Mouse (Mus musculus): ENCODE data around the gene Gpc4. TPM values are rescaled to one million over a fixed set of nuclear protein-coding genes. Genes with fewer than 3 reads are reported as not detected.

Gpc4 gene
- polyA plus RNA-seq, 1 experiment from 2014 or later, result 50.8 TPM

DNA sequence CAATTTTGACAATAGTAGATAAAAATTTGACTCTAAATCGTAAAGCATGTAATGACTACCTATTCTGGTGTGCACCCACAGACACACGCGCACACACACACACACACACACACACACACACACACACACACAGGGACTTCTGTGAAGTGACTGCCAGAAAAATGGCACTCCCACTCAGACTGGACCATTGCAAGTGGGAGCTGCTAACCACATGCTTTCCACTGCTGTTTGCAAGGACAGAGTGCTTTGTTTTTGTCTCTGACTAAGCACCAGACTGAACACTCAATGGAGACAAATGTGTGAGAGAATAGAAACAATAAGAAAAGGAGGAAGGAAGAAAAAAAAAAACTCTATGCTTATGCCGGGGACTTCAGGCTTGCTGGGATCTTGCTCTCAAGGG, 11.6 kb downstream of the Gpc4 start:
- Histone ChIP-seq H3K27me3 (ENCODE audit: control insufficient read depth, insufficient read depth, low read depth, low read length) (no peaks in the 10 kb centered on the region), H3K9me3 (ENCODE audit: control insufficient read depth, low read length) (no peaks in the 10 kb centered on the region), H3K27ac (ENCODE audit: low read length) (no peak overlapping the region), H3K4me2 (ENCODE audit: low read depth, low read length) (no peak overlapping the region), H3K4me1 (replicated peaks; ENCODE audit: control insufficient read depth, insufficient read depth, low read length) (no peaks in the 10 kb centered on the region), H3K4me3 (ENCODE audit: low read length) (no peak overlapping the region), H3K9ac (ENCODE audit: low read length) (no peak overlapping the region), H3K36me3 (ENCODE audit: control insufficient read depth, insufficient read depth, low read length) (no peaks in the 10 kb centered on the region)
- ATAC-seq (ENCODE audit: low read depth), result no peak
- 66% methylated on average over 4 of the region's 4 CpGs for WGBS

- WGBS, result 81% methylated on average over 5 of the region's 5 CpGs
- Histone ChIP-seq H3K27ac (ENCODE audit: low read length) (no peak overlapping the region), H3K4me1 (replicated peaks; ENCODE audit: control insufficient read depth, insufficient read depth, low read length) (no peaks in the 10 kb centered on the region), H3K4me2 (ENCODE audit: low read depth, low read length) (no peak overlapping the region), H3K27me3 (ENCODE audit: control insufficient read depth, insufficient read depth, low read depth, low read length) (no peaks in the 10 kb centered on the region), H3K36me3 (ENCODE audit: control insufficient read depth, insufficient read depth, low read length) (no peaks in the 10 kb centered on the region), H3K9ac (ENCODE audit: low read length) (no peak overlapping the region), H3K4me3 (ENCODE audit: low read length) (no peak overlapping the region), H3K9me3 (ENCODE audit: control insufficient read depth, low read length) (no peaks in the 10 kb centered on the region)
- no peak for ATAC-seq (ENCODE audit: low read depth)
Measured at GRCm38 (mm10) chrX:52152961-52153360, 12.1 kb downstream of the Gpc4 start.

GRCm38 (mm10) chrX:52151555-52151954, 13.5 kb downstream of the Gpc4 start:
- ATAC-seq (ENCODE audit: low read depth), result no peak
- Histone ChIP-seq H3K9me3 (ENCODE audit: control insufficient read depth, low read length) (no peaks in the 10 kb centered on the region), H3K27me3 (ENCODE audit: control insufficient read depth, insufficient read depth, low read depth, low read length) (no peaks in the 10 kb centered on the region), H3K4me1 (replicated peaks; ENCODE audit: control insufficient read depth, insufficient read depth, low read length) (no peaks in the 10 kb centered on the region), H3K4me2 (ENCODE audit: low read depth, low read length) (no peak overlapping the region), H3K4me3 (ENCODE audit: low read length) (no peak overlapping the region), H3K27ac (ENCODE audit: low read length) (no peak overlapping the region), H3K36me3 (ENCODE audit: control insufficient read depth, insufficient read depth, low read length) (no peaks in the 10 kb centered on the region), H3K9ac (ENCODE audit: low read length) (no peak overlapping the region)
- WGBS, result 75% methylated on average over 5 of the region's 5 CpGs

GRCm38 (mm10) chrX:52151100-52151499, 14.0 kb downstream of the Gpc4 start:
- Histone ChIP-seq H3K4me3 (ENCODE audit: low read length) (no peak overlapping the region), H3K9ac (ENCODE audit: low read length) (no peak overlapping the region), H3K36me3 (ENCODE audit: control insufficient read depth, insufficient read depth, low read length) (no peaks in the 10 kb centered on the region), H3K4me1 (replicated peaks; ENCODE audit: control insufficient read depth, insufficient read depth, low read length) (no peaks in the 10 kb centered on the region), H3K27ac (ENCODE audit: low read length) (no peak overlapping the region), H3K27me3 (ENCODE audit: control insufficient read depth, insufficient read depth, low read depth, low read length) (no peaks in the 10 kb centered on the region), H3K4me2 (ENCODE audit: low read depth, low read length) (no peak overlapping the region), H3K9me3 (ENCODE audit: control insufficient read depth, low read length) (no peaks in the 10 kb centered on the region)
- ATAC-seq (ENCODE audit: low read depth), result no peak
- WGBS, result 44% methylated on average over 7 of the region's 7 CpGs

DNA sequence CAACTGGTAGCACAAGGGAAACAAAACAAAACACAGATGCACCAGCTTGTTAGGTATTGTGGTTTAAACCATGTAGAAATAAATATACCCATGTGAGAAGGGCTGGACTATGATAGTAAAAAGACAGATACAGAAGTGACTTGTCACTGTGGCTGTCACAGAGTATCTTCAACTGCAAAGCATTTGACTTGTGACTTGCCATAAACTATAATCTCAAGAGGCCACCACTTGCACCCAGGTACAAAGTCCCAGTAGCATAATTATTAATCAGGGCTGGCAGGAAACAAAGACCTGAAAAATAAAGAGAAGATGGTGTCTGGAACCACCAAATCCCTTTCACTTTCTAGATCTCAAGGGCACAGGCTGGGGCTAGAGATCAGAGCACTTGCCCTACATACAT, 19.5 kb downstream of the Gpc4 start:
- Histone ChIP-seq H3K4me2 (ENCODE audit: low read depth, low read length) (no peak overlapping the region), H3K9ac (ENCODE audit: low read length) (no peak overlapping the region), H3K9me3 (ENCODE audit: control insufficient read depth, low read length) (no peaks in the 10 kb centered on the region), H3K36me3 (ENCODE audit: control insufficient read depth, insufficient read depth, low read length) (no peaks in the 10 kb centered on the region), H3K27me3 (ENCODE audit: control insufficient read depth, insufficient read depth, low read depth, low read length) (no peaks in the 10 kb centered on the region), H3K27ac (ENCODE audit: low read length) (no peak overlapping the region), H3K4me1 (replicated peaks; ENCODE audit: control insufficient read depth, insufficient read depth, low read length) (no peaks in the 10 kb centered on the region), H3K4me3 (ENCODE audit: low read length) (no peak overlapping the region)
- no peak for ATAC-seq (ENCODE audit: low read depth)

- no peaks in the 10 kb centered on the region for H3K27me3 ChIP-seq (ENCODE audit: control insufficient read depth, insufficient read depth, low read depth, low read length)
- no peaks in the 10 kb centered on the region for H3K4me1 ChIP-seq (replicated peaks; ENCODE audit: control insufficient read depth, insufficient read depth, low read length)
- 65% methylated on average over 7 of the region's 7 CpGs for WGBS
- H3K9ac ChIP-seq (ENCODE audit: low read length), result no peak overlapping the region
- H3K4me3 ChIP-seq (ENCODE audit: low read length), result no peak overlapping the region
- ATAC-seq (ENCODE audit: low read depth), result no peak
- no peaks in the 10 kb centered on the region for H3K36me3 ChIP-seq (ENCODE audit: control insufficient read depth, insufficient read depth, low read length)
- no peak overlapping the region for H3K4me2 ChIP-seq (ENCODE audit: low read depth, low read length)
- H3K27ac ChIP-seq (ENCODE audit: low read length), result no peak overlapping the region
- H3K9me3 ChIP-seq (ENCODE audit: control insufficient read depth, low read length), result no peaks in the 10 kb centered on the region
Measured at GRCm38 (mm10) chrX:52144491-52144890, 20.6 kb downstream of the Gpc4 start.

DNA sequence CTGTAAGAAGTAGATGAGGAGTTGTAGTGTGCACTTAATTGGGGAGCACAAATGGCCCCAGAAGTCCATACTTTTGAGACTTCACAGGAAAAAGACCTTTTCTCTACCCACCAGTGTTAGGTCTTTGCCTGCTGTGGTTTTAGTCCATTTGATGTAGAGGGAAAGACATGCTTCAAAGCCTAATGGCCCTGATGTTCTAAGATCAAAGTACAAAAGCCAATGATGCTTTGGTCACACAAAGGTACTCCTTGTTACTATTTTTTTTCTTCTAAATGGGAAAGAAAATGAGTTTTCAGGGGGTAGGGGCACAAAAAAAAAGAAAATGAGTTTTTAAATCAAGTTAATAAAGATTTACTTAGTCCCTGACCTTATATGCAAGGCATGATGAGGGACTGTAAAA, 24.7 kb downstream of the Gpc4 start:
- no peaks in the 10 kb centered on the region for H3K36me3 ChIP-seq (ENCODE audit: control insufficient read depth, insufficient read depth, low read length)
- no peaks in the 10 kb centered on the region for H3K27me3 ChIP-seq (ENCODE audit: control insufficient read depth, insufficient read depth, low read depth, low read length)
- H3K27ac ChIP-seq (ENCODE audit: low read length), result no peak overlapping the region
- no peaks in the 10 kb centered on the region for H3K9me3 ChIP-seq (ENCODE audit: control insufficient read depth, low read length)
- no peak overlapping the region for H3K4me3 ChIP-seq (ENCODE audit: low read length)
- H3K4me1 ChIP-seq (replicated peaks; ENCODE audit: control insufficient read depth, insufficient read depth, low read length), result no peaks in the 10 kb centered on the region
- no peak overlapping the region for H3K9ac ChIP-seq (ENCODE audit: low read length)
- no peak for ATAC-seq (ENCODE audit: low read depth)
- H3K4me2 ChIP-seq (ENCODE audit: low read depth, low read length), result no peak overlapping the region

DNA sequence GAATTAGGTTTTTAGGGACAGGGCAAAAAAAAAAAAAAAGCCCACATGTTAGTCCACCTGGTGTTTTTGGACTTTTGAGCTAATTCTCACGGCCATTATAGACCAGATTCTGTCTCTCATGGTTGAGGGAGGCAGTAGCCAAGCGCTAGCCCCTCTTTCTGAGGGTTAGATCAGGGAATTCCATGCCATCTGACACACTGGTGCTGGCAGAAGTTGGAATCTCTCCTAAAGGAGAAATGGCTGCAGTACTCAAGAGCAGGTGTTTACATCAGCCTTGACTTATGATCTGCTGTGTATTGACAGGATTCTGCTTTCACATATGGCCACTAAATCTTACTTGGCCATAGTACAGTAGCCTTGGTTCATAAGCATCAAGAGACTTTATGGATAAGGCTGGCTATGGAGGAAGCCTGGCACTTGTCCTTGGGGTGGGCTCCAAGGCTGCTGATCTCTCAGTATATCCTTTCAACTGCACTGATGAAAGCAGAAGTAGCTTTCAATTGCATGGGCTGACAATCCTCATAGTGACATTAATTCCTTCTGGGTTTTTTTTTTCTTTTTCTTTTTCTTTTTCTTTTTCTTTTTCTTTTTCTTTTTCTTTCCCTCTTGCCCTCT, 26.5 kb downstream of the Gpc4 start:
- H3K4me1 ChIP-seq (replicated peaks; ENCODE audit: control insufficient read depth, insufficient read depth, low read length), result no peaks in the 10 kb centered on the region
- no peaks in the 10 kb centered on the region for H3K36me3 ChIP-seq (ENCODE audit: control insufficient read depth, insufficient read depth, low read length)
- H3K9me3 ChIP-seq (ENCODE audit: control insufficient read depth, low read length), result no peaks in the 10 kb centered on the region

DNA sequence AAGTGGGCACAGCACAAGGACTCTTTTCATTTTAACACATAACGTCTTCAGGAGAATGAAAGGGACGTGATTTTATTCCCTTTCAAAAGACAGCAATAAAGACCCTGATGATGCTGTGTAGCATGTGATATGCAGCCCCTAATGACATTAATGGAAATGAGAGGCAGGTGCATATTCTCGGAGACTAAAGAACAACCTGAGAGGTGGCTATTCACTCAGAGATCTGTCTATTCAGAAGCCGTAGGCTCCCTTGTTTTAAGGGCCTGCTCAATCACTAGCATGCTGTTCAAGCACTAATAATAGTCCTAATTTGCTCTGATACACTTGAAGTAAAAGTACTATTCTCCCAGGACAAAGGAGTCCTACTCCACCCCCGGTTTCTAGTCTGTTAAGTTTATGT, 27.0 kb downstream of the Gpc4 start:
- no peak for ATAC-seq (ENCODE audit: low read depth)
- Histone ChIP-seq H3K9me3 (ENCODE audit: control insufficient read depth, low read length) (no peaks in the 10 kb centered on the region), H3K36me3 (ENCODE audit: control insufficient read depth, insufficient read depth, low read length) (no peaks in the 10 kb centered on the region), H3K4me1 (replicated peaks; ENCODE audit: control insufficient read depth, insufficient read depth, low read length) (no peaks in the 10 kb centered on the region), H3K4me3 (ENCODE audit: low read length) (no peak overlapping the region), H3K9ac (ENCODE audit: low read length) (no peak overlapping the region), H3K4me2 (ENCODE audit: low read depth, low read length) (no peak overlapping the region), H3K27me3 (ENCODE audit: control insufficient read depth, insufficient read depth, low read depth, low read length) (no peaks in the 10 kb centered on the region), H3K27ac (ENCODE audit: low read length) (no peak overlapping the region)
- WGBS, result 66% methylated on average over 5 of the region's 5 CpGs

More for the DNA sequence above, 26.5 kb downstream of the Gpc4 start:
- WGBS, result 69% methylated on average over 2 of the region's 2 CpGs
- Histone ChIP-seq H3K27ac (ENCODE audit: low read length) (no peak overlapping the region), H3K27me3 (ENCODE audit: control insufficient read depth, insufficient read depth, low read depth, low read length) (no peaks in the 10 kb centered on the region), H3K9ac (ENCODE audit: low read length) (no peak overlapping the region), H3K4me2 (ENCODE audit: low read depth, low read length) (no peak overlapping the region), H3K4me3 (ENCODE audit: low read length) (no peak overlapping the region)
- ATAC-seq (ENCODE audit: low read depth), result no peak

DNA sequence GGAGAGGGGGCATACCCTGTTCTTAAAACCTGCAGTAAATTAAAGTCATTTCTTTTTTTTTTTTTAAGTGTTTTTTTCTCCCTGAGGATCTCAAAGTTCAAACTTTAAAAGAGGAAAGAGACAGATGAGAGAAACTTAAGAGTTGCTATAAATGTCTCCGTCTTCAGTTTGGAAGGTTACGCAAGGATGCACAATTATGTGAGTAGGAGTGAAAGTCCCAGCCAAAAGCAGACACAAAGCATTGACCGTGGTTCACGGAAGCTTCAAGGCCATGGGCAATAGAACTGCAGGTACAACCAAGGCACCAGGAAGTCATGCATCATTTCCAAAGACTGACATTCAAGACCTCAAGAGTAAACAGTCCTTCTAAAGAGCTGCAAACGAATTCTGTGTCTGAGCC, 28.5 kb downstream of the Gpc4 start:
- Histone ChIP-seq H3K9me3 (ENCODE audit: control insufficient read depth, low read length) (no peaks in the 10 kb centered on the region), H3K27ac (ENCODE audit: low read length) (no peak overlapping the region), H3K4me1 (replicated peaks; ENCODE audit: control insufficient read depth, insufficient read depth, low read length) (no peaks in the 10 kb centered on the region), H3K9ac (ENCODE audit: low read length) (no peak overlapping the region), H3K36me3 (ENCODE audit: control insufficient read depth, insufficient read depth, low read length) (no peaks in the 10 kb centered on the region), H3K27me3 (ENCODE audit: control insufficient read depth, insufficient read depth, low read depth, low read length) (no peaks in the 10 kb centered on the region), H3K4me3 (ENCODE audit: low read length) (no peak overlapping the region), H3K4me2 (ENCODE audit: low read depth, low read length) (no peak overlapping the region)
- ATAC-seq (ENCODE audit: low read depth), result no peak
- 74% methylated on average over 5 of the region's 5 CpGs for WGBS
